Mouse (Mus musculus): ENCODE measurements around the gene Rpl13a.

DNA sequence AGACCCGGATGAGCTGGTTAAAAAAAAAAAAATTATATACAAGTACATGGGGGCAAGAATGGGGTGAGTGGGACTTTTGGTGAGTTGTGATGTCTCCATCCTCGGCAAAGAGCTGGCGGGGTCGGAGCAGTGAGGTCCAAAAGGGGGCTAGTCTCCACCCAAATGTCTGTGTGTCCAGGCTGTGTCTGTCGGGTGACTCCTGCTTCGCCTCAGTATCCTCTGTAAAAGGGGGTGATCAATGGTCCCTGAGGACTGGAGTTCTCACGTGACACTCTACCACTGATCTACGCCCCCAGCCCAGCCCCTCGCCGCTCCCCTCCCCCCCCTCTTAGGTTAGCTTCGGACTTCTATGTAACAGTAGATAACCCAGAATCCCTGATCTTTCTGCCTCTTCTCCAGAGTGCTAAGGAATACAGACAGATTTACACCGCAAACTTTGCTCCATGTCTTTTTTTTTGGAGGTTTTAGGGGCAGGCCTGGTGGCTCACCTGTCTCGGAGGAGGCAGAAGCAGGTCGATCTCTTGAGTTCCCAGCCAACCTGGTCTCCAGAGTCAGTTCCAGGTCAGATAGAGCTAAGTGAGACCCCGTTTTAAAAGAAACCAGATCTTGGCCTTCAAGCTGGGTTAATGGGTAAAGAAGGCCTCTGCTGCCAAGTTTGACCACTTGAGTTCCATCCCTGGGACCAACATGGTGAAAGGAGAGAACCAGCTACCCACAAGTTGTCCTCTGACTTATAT is 1.4 kb upstream of the Rpl13a start:
- no peak for TF ChIP-seq POLR2A (IDR thresholded peaks at IDR 0.05; ENCODE audit: extremely low read depth, insufficient read depth, low read length)
- no peak for TF ChIP-seq CTCF (IDR thresholded peaks at IDR 0.05; ENCODE audit: extremely low read depth, insufficient read depth, low read length)

All from cortical plate, adult 2 months (tissue).